Mouse (Mus musculus): ENCODE data around the gene Ric1. TPM values are rescaled to one million over a fixed set of nuclear protein-coding genes. Genes with fewer than 3 reads are reported as not detected.

Gene Ric1
- 10 to 100 TPM; 35.9 to 48.6 (median 44.7) TPM for total RNA-seq (2022)

- peak; percentile 79 to 85 for DNase-seq (ENCODE audit: low spot score in 2 of 2)
Observed at GRCm38 (mm10) chr19:29521637-29522435, at the start of gene Ric1. TSS of gene Ric1 (plus strand) at chr19:29522282.

- no peak for DNase-seq (ENCODE audit: low spot score in 2 of 2)
Observed at GRCm38 (mm10) chr19:29472424-29472823, 49.7 kb upstream of the Ric1 start.

- DNase-seq (ENCODE audit: low spot score in 2 of 2), result no peak
Observed at GRCm38 (mm10) chr19:29472946-29473345, 49.1 kb upstream of the Ric1 start.

GRCm38 (mm10) chr19:29474803-29475202 lies 47.3 kb upstream of the Ric1 start:
- no peak for DNase-seq (ENCODE audit: low spot score in 2 of 2)

- DNase-seq (ENCODE audit: low spot score in 2 of 2), result no peak
Observed at GRCm38 (mm10) chr19:29475210-29475620, 46.9 kb upstream of the Ric1 start.

GRCm38 (mm10) chr19:29478598-29478997 lies 43.5 kb upstream of the Ric1 start:
- DNase-seq (ENCODE audit: low spot score in 2 of 2), result no peak

GRCm38 (mm10) chr19:29481578-29481977 lies 40.5 kb upstream of the Ric1 start:
- no peak for DNase-seq (ENCODE audit: low spot score in 2 of 2)

GRCm38 (mm10) chr19:29482148-29482547 lies 39.9 kb upstream of the Ric1 start:
- no peak for DNase-seq (ENCODE audit: low spot score in 2 of 2)

- DNase-seq (ENCODE audit: low spot score in 2 of 2), result no peak
Observed at GRCm38 (mm10) chr19:29482637-29483036, 39.4 kb upstream of the Ric1 start.

GRCm38 (mm10) chr19:29483386-29483785 lies 38.7 kb upstream of the Ric1 start:
- no peak for DNase-seq (ENCODE audit: low spot score in 2 of 2)

GRCm38 (mm10) chr19:29484537-29484936 lies 37.5 kb upstream of the Ric1 start:
- no peak for DNase-seq (ENCODE audit: low spot score in 2 of 2)

- DNase-seq (ENCODE audit: low spot score in 2 of 2), result no peak
Observed at GRCm38 (mm10) chr19:29485257-29485948, 36.7 kb upstream of the Ric1 start.

GRCm38 (mm10) chr19:29486545-29487206 lies 35.4 kb upstream of the Ric1 start:
- no peak for DNase-seq (ENCODE audit: low spot score in 2 of 2)

- DNase-seq (ENCODE audit: low spot score in 2 of 2), result no peak
Observed at GRCm38 (mm10) chr19:29487326-29488072, 34.6 kb upstream of the Ric1 start.

- no peak for DNase-seq (ENCODE audit: low spot score in 2 of 2)
Observed at GRCm38 (mm10) chr19:29488073-29488390, 34.0 kb upstream of the Ric1 start.

GRCm38 (mm10) chr19:29488420-29488819 lies 33.7 kb upstream of the Ric1 start:
- DNase-seq (ENCODE audit: low spot score in 2 of 2), result no peak

GRCm38 (mm10) chr19:29489785-29490284 lies 32.2 kb upstream of the Ric1 start:
- DNase-seq (ENCODE audit: low spot score in 2 of 2), result no peak

- DNase-seq (ENCODE audit: low spot score in 2 of 2), result no peak
Observed at GRCm38 (mm10) chr19:29491467-29491866, 30.6 kb upstream of the Ric1 start.

GRCm38 (mm10) chr19:29494454-29494853 lies 27.6 kb upstream of the Ric1 start:
- no peak for DNase-seq (ENCODE audit: low spot score in 2 of 2)

- DNase-seq (ENCODE audit: low spot score in 2 of 2), result no peak
Observed at GRCm38 (mm10) chr19:29496001-29496597, 26.0 kb upstream of the Ric1 start.

Measured in layer of hippocampus, adult 8-10 months (tissue).